Mouse (Mus musculus) fibroblast of lung, adult 2 months (primary cell): ENCODE measurements at regions not wholly inside any gene's neighbourhood (a gene's known extent, or its start where the extent isn't known, plus 50 kb on each side); places are given as distances from the start of the nearest gene placed in this dataset.

Experiments
- DNase-seq: peaks from one replicate; pipeline ENCODE4 v3.0.0-alpha.2; 2011; ENCODE audit warnings: low read depth

DNA sequence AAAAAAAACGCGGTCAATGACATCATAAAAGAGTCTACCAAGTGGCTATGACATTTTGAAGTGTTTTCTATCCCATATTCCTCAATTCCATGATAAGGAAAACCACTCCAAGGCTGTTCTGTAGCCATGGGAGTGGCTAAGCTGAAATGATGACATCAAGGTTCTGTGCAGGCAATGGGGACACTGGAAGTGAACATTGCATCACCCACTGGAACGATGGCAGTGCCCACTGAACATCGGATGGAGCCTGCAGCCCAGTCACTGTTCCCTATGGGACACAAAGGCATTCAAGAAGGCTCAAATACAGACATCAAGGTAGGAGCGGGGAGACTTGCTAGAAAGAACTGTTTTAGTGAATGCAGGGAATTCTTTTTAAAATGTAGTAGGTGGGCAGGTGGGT is 410.8 kb downstream of the Cd83 start:
- DNase-seq = no peak

DNA sequence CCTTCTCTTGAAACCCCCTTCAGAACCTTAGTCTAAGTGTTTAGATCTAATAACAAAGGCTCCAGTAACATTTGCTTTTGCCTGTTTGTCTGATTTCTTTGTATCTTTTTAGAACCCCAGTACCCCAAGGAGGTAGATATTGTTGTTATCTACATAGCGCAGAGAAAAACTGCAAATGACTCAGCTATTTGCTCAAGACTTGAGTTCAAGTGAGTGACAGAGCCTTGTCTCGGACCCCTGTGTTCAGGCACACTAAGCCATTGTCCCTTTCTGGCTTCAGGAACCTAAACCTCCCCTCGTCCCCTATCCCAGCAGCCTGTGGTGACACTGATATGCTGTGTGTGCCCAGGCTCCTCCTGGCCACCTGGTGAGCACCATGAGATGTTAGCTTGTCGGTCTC is 421.5 kb downstream of the Cd83 start:
- no peak for DNase-seq

DNA sequence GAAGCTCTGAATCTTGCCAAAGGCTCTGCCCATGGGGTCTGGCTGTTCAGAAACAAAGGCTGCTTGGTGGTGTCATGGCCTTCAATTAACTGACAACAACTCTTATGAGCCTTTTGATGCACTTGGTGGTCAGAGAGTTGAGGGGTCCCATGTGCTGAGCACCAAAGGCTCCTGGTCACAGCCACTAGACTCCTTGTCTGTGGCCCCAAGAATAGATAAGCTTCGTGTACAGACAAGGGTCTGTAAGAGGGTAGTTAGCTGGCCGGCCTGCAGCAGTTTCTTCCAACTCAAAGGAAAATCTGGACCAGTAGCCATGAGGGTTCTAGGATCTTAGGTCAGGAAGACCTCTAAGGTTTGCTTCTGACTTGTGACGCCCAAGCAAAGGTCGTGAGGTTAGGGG is 421.9 kb downstream of the Cd83 start:
- DNase-seq = no peak

DNA sequence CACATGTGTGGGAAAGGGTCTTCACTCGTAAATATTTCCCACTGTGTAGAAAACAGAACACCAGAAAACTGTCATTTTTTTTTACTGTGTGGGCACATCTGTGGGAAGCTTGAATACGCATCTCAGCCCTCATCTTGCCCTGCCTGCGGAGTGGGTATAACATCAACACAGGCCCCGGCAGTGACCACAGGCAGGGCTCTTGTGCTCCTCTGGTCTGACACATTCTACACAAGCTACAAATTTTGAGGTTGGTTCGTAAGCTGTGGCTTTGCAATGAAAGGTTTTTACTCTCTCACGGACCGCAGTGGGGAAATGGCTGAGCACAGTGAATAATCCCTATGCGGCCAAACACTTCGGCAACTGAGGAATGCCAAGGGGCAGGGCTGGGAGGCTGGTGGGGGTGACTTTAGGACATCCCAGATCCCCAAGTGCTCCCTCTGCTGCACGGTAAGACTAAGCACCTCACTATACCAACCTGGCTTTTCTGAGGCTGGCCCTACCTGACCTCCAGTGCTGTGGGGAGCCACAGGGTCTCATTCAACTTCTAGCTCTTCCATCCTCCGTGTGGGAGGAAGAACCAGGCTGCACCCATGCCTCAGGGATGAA is 422.9 kb downstream of the Cd83 start:
- no peak for DNase-seq

DNA sequence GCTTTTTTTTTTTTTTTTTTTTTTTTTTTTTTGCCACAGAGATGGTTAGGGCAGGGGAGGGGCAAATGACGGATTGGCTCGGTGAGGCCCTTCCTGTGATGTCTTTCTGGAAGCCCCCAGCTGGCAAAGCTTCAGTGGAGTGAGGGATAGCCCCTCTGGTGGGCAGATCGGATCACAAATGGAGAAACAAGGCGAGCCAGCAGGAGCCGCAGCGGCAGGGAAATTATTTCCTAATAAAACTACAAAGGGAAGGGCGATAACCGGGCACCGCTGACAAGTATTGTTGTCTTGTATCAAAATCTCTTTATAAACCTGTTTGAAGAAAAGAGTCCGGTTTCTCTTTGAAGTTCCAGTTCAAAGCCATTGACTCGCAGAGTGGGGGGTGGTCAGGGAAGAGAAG is 424.5 kb downstream of the Cd83 start:
- DNase-seq = no peak

DNA sequence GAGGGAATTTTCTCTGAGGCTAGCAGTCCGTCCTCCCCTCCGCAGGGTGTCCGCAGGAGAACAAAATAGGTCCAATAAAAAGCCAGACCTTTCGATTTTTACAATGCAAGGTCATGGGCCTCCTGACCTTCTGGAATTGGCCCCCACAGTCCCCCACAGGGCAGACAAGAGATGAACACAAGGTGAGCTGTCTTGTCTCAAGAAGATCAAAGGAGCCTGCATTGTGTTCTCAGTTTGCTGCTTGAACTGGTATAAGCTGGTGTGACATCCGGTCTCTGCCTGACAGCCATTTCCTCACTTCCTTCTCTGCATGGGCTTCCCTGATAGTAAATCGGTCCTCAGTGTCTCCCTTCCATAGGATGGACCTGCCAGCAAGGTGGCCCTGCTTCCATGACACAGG is 425.5 kb downstream of the Cd83 start:
- DNase-seq = no peak

DNA sequence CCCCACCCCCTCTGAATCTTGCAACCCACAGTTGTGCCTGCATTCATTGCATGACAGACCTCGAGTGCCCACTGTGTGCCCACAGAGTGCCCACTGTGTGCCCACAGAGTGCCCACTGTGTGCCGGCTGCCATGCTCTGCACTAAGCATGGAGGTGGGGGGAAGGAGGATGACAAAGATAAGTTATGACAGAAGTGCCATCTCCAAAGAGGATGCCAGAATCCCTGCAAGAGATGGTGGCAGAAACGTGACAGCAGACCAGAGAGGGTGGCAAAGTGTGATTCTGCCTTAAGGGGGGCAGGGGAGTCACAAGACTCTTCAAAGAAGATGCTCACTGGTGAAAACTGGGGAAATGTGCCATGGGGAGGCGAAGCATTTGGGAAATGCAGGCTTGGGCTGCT is 427.8 kb downstream of the Cd83 start:
- DNase-seq = no peak

DNA sequence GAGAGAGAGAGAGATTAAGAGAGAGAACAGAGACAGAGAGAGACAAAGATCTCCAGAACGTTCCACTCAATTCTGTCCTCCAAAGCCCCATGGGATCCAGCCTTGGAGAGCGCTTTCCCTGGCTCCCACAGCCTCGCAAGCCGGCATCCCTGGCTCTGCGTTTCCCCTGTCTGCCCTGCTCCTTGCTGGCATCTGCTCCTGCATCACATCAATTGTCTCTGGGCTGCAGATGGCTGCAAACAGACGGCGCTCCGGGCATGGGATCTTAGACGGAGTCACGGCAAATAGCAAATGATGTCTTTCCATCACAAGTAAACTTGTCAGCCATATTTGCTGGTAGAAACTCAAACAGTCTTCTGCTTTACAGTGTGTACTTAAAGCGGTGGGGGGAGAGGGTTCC is 428.4 kb downstream of the Cd83 start:
- no peak for DNase-seq

DNA sequence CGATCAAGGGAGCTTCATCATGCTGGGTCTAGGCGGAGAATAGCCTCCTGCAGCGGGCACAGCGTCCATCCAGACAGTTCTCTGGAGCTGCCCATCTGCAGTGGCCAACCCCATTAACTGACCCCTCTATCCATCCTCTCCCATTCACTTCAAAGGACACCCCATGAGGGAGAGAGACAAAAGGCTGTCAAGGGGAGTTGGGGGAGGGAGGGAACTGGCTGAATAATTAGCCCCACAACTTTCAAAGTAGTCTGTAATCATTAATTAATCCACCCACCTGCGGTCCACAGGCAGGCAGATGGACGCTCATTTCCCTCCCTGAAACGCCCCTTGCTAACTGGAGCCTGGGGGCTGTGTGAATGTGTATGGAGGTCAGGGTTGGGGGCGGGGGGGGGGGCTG is 433.7 kb downstream of the Cd83 start:
- no peak for DNase-seq

DNA sequence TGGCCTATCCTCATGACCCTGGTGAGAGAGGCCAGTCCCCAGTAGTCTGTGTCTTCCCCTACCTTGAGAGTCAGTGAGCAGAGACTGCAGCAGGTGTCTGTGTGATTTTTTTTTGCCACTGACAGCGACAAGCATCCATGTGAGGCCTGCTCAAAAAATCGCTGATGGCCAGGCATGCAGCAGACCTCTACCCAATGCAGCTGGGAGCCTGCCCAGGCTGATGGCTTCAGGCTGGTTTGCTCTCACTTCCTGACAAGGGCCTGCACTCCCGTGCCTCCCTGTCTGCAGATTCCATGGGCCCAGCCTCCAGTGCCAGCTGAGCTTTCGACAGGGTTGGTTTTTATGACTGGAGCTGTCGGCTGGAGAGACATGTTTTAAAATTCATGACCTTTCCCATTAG is 437.1 kb downstream of the Cd83 start:
- no peak for DNase-seq

DNA sequence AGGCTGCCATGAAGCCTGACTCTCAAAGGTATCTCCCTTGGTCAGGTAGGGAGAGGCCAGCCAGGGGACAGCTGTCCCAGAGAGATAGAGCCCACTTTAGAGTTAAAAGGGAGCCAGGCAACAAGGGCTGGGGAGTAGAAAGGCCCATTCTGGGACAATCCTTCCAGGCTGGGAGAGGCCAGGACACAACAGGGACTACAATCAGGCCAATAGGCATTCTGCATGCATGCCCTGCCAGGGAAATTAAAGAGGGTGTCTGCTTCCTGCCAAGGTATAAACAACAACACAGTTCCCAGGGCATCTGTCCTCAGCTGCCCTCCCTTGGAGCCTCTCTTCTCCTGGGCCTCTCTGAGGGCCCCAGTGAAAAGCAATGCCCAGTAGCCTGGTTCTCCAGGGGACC is 437.8 kb downstream of the Cd83 start:
- DNase-seq = no peak

DNA sequence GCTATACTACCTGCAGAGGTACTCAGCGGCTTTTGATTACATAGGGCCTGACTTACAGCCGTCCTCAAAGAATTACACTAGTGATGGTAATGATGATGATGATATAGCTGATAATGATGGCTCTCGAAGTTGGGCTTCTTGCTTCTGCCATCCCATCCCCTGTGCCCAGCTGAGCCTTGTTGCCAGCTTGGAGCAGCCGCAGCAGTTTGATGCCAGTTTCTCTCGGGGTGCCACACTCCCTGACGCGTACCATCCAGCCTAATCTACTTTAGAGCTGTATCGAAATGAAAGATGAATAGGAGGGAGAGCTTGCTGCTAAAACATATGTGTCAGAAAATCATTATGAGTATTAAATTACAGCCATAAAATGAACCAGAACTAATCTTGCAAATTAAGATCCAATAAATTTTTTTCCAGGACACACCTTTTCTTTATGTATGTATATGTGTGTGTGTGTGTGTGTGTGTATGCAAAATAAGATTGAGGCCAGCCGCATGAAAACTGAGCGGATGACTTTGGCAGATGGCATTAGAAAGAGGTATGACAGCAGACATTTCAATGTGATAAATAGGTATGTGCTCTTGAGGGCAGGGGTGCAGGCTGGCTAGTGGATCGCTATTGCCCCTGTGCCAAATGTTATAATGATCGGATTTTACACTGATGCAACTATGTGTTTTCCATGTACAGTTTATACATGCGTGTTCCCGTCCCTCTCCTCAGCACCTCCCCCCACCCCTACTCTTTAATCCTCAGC is 443.3 kb downstream of the Cd83 start:
- DNase-seq = no peak

DNA sequence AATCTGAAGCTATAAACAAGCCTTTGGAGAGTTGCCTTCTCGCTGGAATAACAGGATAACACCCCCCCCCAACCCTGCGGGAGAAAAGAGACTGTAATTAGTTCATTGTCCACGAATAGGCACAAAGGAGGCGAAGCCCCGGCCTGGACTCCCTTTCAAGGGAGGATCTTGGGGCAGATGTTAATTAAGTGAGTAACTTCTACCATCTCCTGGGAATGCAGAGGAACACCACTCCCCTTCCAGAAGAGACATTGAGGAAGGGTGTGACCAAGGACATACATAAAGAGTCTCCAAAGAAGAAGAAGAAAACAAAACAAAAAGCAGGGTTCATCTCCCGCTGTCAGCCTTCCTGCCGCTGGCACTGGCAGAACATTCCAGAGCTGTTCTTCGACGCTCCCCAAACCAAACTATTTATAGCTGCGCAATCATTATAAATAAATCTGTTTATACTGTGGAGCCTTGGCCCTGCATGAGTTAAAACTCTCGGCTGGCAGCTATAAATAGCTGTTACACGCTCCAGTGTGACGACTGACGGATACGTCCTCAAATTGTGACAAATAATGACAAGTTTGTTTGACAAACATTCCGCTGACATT is 444.1 kb downstream of the Cd83 start:
- DNase-seq = no peak

DNA sequence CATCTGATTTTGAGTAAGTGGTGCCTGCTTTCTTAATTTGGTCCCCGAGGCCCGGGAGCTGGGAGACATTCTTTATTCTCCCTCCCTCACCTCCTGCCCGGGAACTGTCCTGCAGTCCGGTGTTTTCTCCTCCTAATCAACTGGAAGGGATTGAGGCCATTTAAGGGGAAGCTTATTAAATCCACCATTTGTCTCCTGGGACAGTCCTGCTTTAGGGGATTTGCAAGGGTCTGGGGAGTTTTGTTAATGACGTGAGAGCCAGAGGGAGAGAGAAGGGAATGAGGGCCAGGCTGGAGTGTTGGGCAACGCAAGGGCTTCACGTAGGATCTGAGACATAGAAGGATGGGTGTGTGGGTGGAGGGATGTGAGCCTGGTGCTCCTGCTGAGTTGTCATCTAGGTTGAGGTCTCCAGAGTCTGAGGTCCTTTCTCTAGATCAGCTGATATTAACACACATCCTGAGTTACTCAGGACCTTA is 444.6 kb downstream of the Cd83 start:
- no peak for DNase-seq

DNA sequence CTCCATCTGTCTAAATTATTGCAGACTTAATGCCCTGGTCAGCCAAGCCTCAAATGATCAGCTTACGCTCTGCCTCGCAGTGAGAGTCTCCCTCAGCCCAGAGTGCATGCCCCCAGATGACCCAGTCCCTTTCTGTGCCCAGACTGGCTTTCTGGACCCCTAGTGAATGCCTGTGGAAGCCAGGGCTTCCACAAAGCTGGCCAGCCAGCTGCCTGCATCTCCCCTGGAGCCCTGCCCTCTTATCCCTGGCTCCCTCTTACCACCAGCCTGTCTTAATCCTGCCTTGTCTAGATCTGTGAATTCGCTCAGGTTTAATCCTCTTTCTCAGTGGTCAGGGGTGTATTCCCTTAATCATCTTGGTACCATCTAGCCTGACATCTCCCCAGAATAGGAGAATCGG is 446.8 kb downstream of the Cd83 start:
- no peak for DNase-seq

DNA sequence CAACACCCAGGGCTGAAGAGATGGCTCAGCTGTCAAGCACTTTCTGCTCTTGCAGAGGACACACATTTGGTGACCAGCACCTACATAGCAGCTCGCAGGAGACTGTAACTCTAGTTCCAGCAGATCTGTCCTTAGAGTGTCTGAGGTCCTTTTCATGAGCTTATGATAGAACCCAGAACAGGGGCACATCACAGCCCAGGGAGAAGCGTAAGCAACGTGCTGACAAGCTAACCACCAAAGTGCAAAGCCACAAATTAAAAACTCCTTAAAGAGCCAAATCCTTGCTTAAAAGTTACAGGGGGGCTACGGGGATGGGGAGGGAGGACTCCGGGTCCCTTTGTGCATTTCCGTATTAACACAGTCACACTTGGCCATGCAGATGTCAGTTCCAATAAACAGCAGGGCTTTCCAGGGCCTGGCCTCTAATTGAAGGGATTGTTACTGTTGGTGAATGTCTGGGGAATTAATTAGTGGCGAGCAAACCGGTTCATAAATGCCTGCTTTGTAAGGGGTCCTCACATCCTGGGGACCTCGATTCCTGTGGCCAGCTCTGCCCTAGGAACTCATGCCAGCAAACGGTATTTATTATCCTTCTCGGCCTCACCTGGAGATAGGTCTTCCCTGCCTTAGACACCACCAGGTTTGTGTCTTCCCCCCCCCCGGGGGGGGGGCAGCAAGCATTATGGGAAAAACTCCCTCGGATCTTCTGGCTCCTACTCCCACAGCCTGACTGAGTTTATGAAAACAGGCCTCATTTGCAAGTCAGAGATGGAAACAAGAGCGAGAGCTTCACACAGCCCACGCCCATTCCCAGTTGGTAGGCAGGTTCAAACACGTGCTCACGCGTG is 447.5 kb downstream of the Cd83 start:
- DNase-seq = no peak

DNA sequence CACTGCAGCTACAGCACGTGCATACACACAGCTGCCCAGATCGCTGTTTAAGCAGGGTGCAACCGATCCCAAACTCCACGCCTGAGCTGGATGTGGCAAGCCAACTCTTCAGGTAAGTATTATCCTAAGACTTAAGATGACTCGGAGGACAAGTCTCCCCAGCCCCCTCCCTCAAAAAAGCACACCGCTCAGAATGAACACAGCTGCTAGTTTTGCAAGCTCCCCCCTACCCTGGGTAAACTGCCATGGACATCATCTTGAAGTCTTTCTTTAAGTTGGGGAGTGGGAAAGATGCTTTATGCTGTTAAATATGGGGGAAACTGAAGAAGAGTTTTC is 448.1 kb downstream of the Cd83 start:
- no peak for DNase-seq

DNA sequence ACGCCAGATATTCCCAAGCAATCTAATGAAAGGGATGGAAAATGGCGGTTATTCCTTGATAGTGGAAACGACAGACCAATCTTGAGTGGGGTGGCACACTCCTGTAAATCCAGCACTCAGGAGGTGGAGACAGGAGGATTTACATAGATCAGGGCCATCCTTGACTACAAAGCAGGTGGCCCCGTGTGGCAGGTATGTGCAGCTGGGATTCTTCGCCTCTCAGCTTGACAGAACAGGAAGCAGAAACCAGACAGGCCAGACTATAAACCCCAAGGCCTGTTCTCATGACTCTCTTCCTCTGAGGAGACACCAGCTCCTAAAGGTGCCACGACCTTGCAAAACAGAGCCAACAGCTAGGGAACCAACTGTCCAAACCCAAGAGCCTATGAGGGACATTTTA is 449.7 kb downstream of the Cd83 start:
- DNase-seq = no peak

DNA sequence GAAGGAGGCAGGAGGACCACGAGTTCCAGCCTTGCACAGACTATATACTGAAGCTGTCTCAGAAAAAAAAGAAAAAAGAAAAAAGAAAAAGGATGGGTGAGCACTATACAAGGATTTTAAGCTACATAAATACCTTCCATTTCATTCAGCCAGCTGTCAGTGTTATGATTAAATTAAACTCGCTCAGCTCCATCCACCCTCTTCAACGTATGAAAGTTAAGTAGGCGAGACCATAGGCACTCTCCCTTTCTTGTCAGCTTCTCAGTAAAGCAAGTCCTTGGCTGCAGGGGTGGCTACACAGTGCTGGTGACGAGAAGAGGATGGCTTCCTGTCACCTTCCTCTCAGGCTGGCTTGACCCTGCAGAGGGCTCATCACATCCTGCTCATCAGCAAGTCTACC is 450.7 kb downstream of the Cd83 start:
- DNase-seq = no peak

DNA sequence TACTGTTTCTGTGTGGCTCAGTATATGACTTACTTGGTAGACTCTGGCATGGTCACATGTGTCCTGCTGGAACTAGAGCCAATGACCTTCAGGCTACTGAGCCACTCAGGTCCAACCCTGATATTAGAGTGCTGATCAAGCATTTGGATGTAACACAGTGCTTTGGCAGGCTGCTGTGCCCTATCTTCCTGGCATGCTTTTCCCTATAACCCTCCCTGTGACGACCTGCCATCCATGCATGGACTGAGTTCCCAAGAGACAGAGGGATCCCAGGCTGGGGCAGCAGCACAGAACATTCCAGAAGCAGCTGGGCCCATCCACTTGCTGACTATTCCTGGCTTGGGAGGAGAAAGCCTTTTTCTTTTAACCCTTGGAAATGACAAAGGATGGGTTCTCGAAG is 451.4 kb downstream of the Cd83 start:
- DNase-seq = no peak

DNA sequence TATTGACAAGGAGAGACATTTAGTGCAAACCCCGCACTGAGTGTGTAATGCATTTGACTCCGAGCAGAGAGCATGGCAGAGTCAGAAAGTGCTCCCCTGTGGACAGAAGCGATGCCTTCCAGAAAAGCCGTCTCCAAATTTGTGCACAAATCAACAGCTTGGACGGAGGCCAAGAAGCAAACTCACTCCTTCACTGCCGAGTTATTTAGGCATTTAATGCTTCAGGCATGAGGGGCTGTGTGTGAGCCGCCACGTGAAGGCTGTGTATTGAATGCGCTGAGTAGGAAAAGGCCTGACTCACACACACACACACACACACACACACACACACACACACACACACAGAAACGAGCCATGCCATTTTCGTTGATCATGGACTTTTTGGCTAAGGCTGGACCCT is 453.7 kb downstream of the Cd83 start:
- DNase-seq = no peak

DNA sequence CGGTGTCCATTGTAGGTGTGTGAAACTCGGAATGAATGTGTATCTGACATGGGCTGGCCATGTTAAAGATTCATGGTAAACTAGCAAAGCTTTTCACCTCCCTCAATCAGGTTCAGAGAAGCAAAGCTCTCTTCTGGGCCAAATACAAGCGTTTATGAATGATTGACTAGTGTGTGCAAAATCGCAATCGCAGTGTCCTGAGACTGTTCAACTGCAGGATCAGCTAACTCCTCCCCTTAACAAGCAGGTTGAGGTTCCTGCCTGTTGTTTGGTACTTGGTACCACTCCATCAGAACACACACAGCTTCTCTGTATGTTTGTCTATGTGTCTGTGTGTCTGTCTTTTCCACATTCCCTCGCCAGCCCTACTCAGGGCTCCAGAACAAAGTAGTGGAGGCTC is 458.6 kb downstream of the Cd83 start:
- no peak for DNase-seq

DNA sequence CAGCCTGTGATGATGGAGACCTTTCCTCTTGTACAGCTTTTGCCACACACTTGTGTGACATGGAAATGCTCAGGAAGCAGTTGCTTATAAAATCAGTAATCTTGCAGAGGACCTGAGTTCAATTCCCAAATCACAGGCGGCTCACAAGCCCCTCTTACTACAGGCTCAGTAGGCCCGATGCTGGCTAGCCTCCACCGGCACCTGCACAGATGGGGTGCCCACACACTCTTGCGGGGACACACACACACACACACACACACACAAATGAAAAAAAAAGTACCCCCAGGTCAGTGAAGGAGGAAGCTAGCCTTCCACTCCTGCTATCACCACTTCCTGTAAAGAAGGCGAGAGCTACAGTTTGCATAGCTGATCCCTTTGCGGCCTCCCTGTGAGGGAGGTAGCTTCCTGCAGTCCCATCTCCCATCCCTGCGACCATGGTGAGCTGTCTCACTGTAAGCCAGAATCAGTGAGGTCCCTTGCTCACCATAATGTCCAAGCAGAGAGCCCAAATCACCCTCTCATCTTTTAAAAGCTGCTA is 462.2 kb downstream of the Cd83 start:
- DNase-seq = no peak
